Mouse (Mus musculus): ENCODE data around the gene Mark1. TPM values are rescaled to one million over a fixed set of nuclear protein-coding genes. Genes with fewer than 3 reads are reported as not detected.
A peak's percentile ranks its signal among the peaks of the same experiment; 100 is the strongest.

Gene Mark1
- polyA plus RNA-seq, 1 experiment from 2014 or later = 1.8 TPM

- H3K27me3 ChIP-seq (ENCODE audit: control insufficient read depth, insufficient read depth, low read length) = no peaks in the 10 kb centered on the region
- H3K36me3 ChIP-seq (ENCODE audit: control insufficient read depth, insufficient read depth, low read length) = no peaks in the 10 kb centered on the region
- WGBS = 32% methylated on average over 3 of the region's 3 CpGs
- no peak overlapping the region for H3K4me2 ChIP-seq (ENCODE audit: low read depth, low read length)
- no peak overlapping the region; the same call in 1 of the 2 replicates for H3K27ac ChIP-seq (ENCODE audit: low read length)
- no peaks in the 10 kb centered on the region for H3K9me3 ChIP-seq (replicated peaks; ENCODE audit: control insufficient read depth, low read length)
- H3K9ac ChIP-seq (ENCODE audit: low read length) = no peak overlapping the region
- no peaks in the 10 kb centered on the region for H3K4me1 ChIP-seq (ENCODE audit: control insufficient read depth, insufficient read depth, low read length)
- peak; percentile 16; the same call in 1 of the 2 replicates for ATAC-seq (ENCODE audit: insufficient read depth, low FRiP score)
- no peak overlapping the region for H3K4me3 ChIP-seq (replicated peaks; ENCODE audit: low read length)
Observed at GRCm38 (mm10) chr1:184860276-184860675, 139.1 kb downstream of the Mark1 start.

- H3K4me1 ChIP-seq (ENCODE audit: control insufficient read depth, insufficient read depth, low read length) = 0 out of 2 replicates have a peak, but pooled peaks cover 4% of the 10 kb centered on the region
- H3K27ac ChIP-seq (ENCODE audit: low read length) = no peak overlapping the region
- 77% methylated on average over 1 of the region's 1 CpGs for WGBS
- H3K27me3 ChIP-seq (ENCODE audit: control insufficient read depth, insufficient read depth, low read length) = no peaks in the 10 kb centered on the region
- H3K36me3 ChIP-seq (ENCODE audit: control insufficient read depth, insufficient read depth, low read length) = no peaks in the 10 kb centered on the region
- ATAC-seq (ENCODE audit: insufficient read depth, low FRiP score) = no peak
- H3K4me3 ChIP-seq (replicated peaks; ENCODE audit: low read length) = no peak overlapping the region
- H3K4me2 ChIP-seq (ENCODE audit: low read depth, low read length) = no peak overlapping the region
- H3K9ac ChIP-seq (ENCODE audit: low read length) = no peak overlapping the region
- no peaks in the 10 kb centered on the region for H3K9me3 ChIP-seq (replicated peaks; ENCODE audit: control insufficient read depth, low read length)
Observed at GRCm38 (mm10) chr1:184858253-184858652, 141.1 kb downstream of the Mark1 start.

GRCm38 (mm10) chr1:184857216-184857615 lies 142.2 kb downstream of the Mark1 start:
- ATAC-seq (ENCODE audit: insufficient read depth, low FRiP score) = no peak
- 83% methylated on average over 9 of the region's 9 CpGs for WGBS

GRCm38 (mm10) chr1:184853922-184854321 lies 145.4 kb downstream of the Mark1 start:
- Histone ChIP-seq H3K27me3 (ENCODE audit: control insufficient read depth, insufficient read depth, low read length) (no peaks in the 10 kb centered on the region), H3K4me1 (ENCODE audit: control insufficient read depth, insufficient read depth, low read length) (0 out of 2 replicates have a peak, but pooled peaks cover 8% of the 10 kb centered on the region), H3K36me3 (ENCODE audit: control insufficient read depth, insufficient read depth, low read length) (no peaks in the 10 kb centered on the region), H3K4me2 (ENCODE audit: low read depth, low read length) (no peak overlapping the region), H3K9ac (ENCODE audit: low read length) (no peak overlapping the region), H3K27ac (ENCODE audit: low read length) (no peak overlapping the region), H3K4me3 (replicated peaks; ENCODE audit: low read length) (no peak overlapping the region), H3K9me3 (replicated peaks; ENCODE audit: control insufficient read depth, low read length) (no peaks in the 10 kb centered on the region)
- WGBS = 51% methylated on average over 3 of the region's 3 CpGs
- ATAC-seq (ENCODE audit: insufficient read depth, low FRiP score) = no peak

More at GRCm38 (mm10) chr1:184857216-184857615, 142.2 kb downstream of the Mark1 start:
- no peaks in the 10 kb centered on the region for H3K27me3 ChIP-seq (ENCODE audit: control insufficient read depth, insufficient read depth, low read length)
- H3K36me3 ChIP-seq (ENCODE audit: control insufficient read depth, insufficient read depth, low read length) = no peaks in the 10 kb centered on the region
- H3K4me3 ChIP-seq (replicated peaks; ENCODE audit: low read length) = no peak overlapping the region
- H3K9me3 ChIP-seq (replicated peaks; ENCODE audit: control insufficient read depth, low read length) = no peaks in the 10 kb centered on the region
- H3K9ac ChIP-seq (ENCODE audit: low read length) = no peak overlapping the region
- H3K4me2 ChIP-seq (ENCODE audit: low read depth, low read length) = no peak overlapping the region
- 0 out of 2 replicates have a peak, but pooled peaks cover 5% of the 10 kb centered on the region for H3K4me1 ChIP-seq (ENCODE audit: control insufficient read depth, insufficient read depth, low read length)
- H3K27ac ChIP-seq (ENCODE audit: low read length) = no peak overlapping the region

GRCm38 (mm10) chr1:184853339-184853738 lies 146.0 kb downstream of the Mark1 start:
- Histone ChIP-seq H3K36me3 (ENCODE audit: control insufficient read depth, insufficient read depth, low read length) (no peaks in the 10 kb centered on the region), H3K27ac (ENCODE audit: low read length) (peak overlapping the region; percentile 12; the same call in 1 of the 2 replicates), H3K4me2 (ENCODE audit: low read depth, low read length) (peak overlapping the region; percentile 40; the same call in 1 of the 2 replicates), H3K4me1 (ENCODE audit: control insufficient read depth, insufficient read depth, low read length) (0 out of 2 replicates have a peak, but pooled peaks cover 8% of the 10 kb centered on the region), H3K4me3 (replicated peaks; ENCODE audit: low read length) (no peak overlapping the region; the same call in 1 of the 2 replicates), H3K9me3 (replicated peaks; ENCODE audit: control insufficient read depth, low read length) (no peaks in the 10 kb centered on the region), H3K9ac (ENCODE audit: low read length) (peak overlapping the region; percentile 5; the same call in 1 of the 2 replicates), H3K27me3 (ENCODE audit: control insufficient read depth, insufficient read depth, low read length) (no peaks in the 10 kb centered on the region)
- ATAC-seq (ENCODE audit: insufficient read depth, low FRiP score) = peak; percentile 53
- 19% methylated on average over 5 of the region's 5 CpGs for WGBS

- Histone ChIP-seq H3K36me3 (ENCODE audit: control insufficient read depth, insufficient read depth, low read length) (no peaks in the 10 kb centered on the region), H3K4me1 (ENCODE audit: control insufficient read depth, insufficient read depth, low read length) (0 out of 2 replicates have a peak, but pooled peaks cover 8% of the 10 kb centered on the region), H3K4me3 (replicated peaks; ENCODE audit: low read length) (peak overlapping the region; percentile 13; the same call in 1 of the 2 replicates), H3K4me2 (ENCODE audit: low read depth, low read length) (peak overlapping the region; percentile 50), H3K27ac (ENCODE audit: low read length) (peak overlapping the region; percentile 22; the same call in 1 of the 2 replicates), H3K9me3 (replicated peaks; ENCODE audit: control insufficient read depth, low read length) (no peaks in the 10 kb centered on the region), H3K27me3 (ENCODE audit: control insufficient read depth, insufficient read depth, low read length) (no peaks in the 10 kb centered on the region), H3K9ac (ENCODE audit: low read length) (peak overlapping the region; percentile 25; the same call in 1 of the 2 replicates)
- ATAC-seq (ENCODE audit: insufficient read depth, low FRiP score) = peak; percentile 80
- 14% methylated on average over 31 of the region's 31 CpGs for WGBS
Observed at GRCm38 (mm10) chr1:184851741-184852618, 147.4 kb downstream of the Mark1 start.

- H3K4me1 ChIP-seq (ENCODE audit: control insufficient read depth, insufficient read depth, low read length) = 0 out of 2 replicates have a peak, but pooled peaks cover 8% of the 10 kb centered on the region
- H3K9me3 ChIP-seq (replicated peaks; ENCODE audit: control insufficient read depth, low read length) = no peaks in the 10 kb centered on the region
- no peak overlapping the region for H3K27ac ChIP-seq (ENCODE audit: low read length)
- H3K9ac ChIP-seq (ENCODE audit: low read length) = no peak overlapping the region
- H3K4me2 ChIP-seq (ENCODE audit: low read depth, low read length) = no peak overlapping the region
- 47% methylated on average over 7 of the region's 7 CpGs for WGBS
- H3K27me3 ChIP-seq (ENCODE audit: control insufficient read depth, insufficient read depth, low read length) = no peaks in the 10 kb centered on the region
- H3K4me3 ChIP-seq (replicated peaks; ENCODE audit: low read length) = no peak overlapping the region
- no peaks in the 10 kb centered on the region for H3K36me3 ChIP-seq (ENCODE audit: control insufficient read depth, insufficient read depth, low read length)
- ATAC-seq (ENCODE audit: insufficient read depth, low FRiP score) = no peak
Observed at GRCm38 (mm10) chr1:184851166-184851565, 148.2 kb downstream of the Mark1 start.

GRCm38 (mm10) chr1:184846973-184847372 lies 152.4 kb downstream of the Mark1 start:
- Histone ChIP-seq H3K4me2 (ENCODE audit: low read depth, low read length) (peak overlapping the region; percentile 87; the same call in 1 of the 2 replicates), H3K4me1 (ENCODE audit: control insufficient read depth, insufficient read depth, low read length) (peaks cover 14% of the 10 kb centered on the region), H3K27me3 (ENCODE audit: control insufficient read depth, insufficient read depth, low read length) (no peaks in the 10 kb centered on the region), H3K4me3 (replicated peaks; ENCODE audit: low read length) (no peak overlapping the region), H3K9ac (ENCODE audit: low read length) (no peak overlapping the region), H3K36me3 (ENCODE audit: control insufficient read depth, insufficient read depth, low read length) (no peaks in the 10 kb centered on the region), H3K9me3 (replicated peaks; ENCODE audit: control insufficient read depth, low read length) (no peaks in the 10 kb centered on the region), H3K27ac (ENCODE audit: low read length) (no peak overlapping the region)
- no peak for ATAC-seq (ENCODE audit: insufficient read depth, low FRiP score)
- 45% methylated on average over 3 of the region's 3 CpGs for WGBS
